In the genomic region with DNA sequence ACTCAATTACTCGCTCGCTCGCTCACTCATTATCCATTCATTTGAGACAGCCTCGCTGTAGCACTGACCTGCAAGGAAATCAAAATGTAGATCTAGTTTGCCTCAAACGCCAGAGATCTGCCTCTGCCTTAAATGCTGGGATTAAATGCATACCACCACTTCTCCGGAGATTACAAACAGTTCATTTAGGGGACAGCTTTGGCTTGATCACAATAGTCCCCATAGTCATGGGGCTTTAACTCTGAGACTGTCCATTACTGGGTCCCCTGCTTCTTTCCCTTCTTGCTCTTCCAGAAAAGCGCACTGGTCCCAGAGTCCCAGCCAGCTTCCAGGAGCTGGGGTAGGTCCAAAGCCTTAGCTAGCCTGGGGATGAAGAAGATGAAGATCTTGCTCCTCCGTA, we compare ENCODE assay signal across 8 mouse cellular contexts. TPM values are rescaled to one million over a fixed set of nuclear protein-coding genes. Genes with fewer than 3 reads are reported as not detected.
DNase-seq lines count a peak whose midpoint lies in the region; ATAC-seq and TF ChIP-seq lines count a peak whose summit lies in the region.

Gene AI854703 (plus strand): TSS at position 301 of the 400 bp plus-strand sequence.

- no peak for TF ChIP-seq CTCF in E14TG2a.4 (conservative IDR thresholded peaks at IDR 0.05; ENCODE audit: low read length)

- H3K27ac ChIP-seq in heart, embryonic 11.5 days (ENCODE audit: low read depth, low read length), result no peak within 1 kb of the TSS
- no peak within 1 kb of the TSS for H3K27ac ChIP-seq in forebrain, embryonic 15.5 days (replicated peaks)
- H3K27ac ChIP-seq in limb, embryonic 14.5 days (replicated peaks; ENCODE audit: low read depth, low read length), result no peak within 1 kb of the TSS

- H3K36me3 ChIP-seq in heart, embryonic 11.5 days (ENCODE audit: control insufficient read depth, insufficient read depth, low read length), result no peaks in the 10 kb centered on the region
- H3K36me3 ChIP-seq in E14TG2a.4 (ENCODE audit: insufficient read depth, low read length), result no peaks in the 10 kb centered on the region
- H3K36me3 ChIP-seq in forebrain, embryonic 15.5 days, result no peaks in the 10 kb centered on the region
- H3K36me3 ChIP-seq in limb, embryonic 14.5 days (ENCODE audit: control insufficient read depth, insufficient read depth, low read length), result no peaks in the 10 kb centered on the region

- no peaks in the 10 kb centered on the region for H3K9me3 ChIP-seq in heart, embryonic 11.5 days (replicated peaks; ENCODE audit: control insufficient read depth, low read length)
- H3K9me3 ChIP-seq in E14TG2a.4 (ENCODE audit: low read length), result peaks cover 13% of the 10 kb centered on the region; the same call in 1 of the 2 replicates
- no peaks in the 10 kb centered on the region for H3K9me3 ChIP-seq in forebrain, embryonic 15.5 days
- H3K9me3 ChIP-seq in limb, embryonic 14.5 days (ENCODE audit: control insufficient read depth, low read length), result no peaks in the 10 kb centered on the region

- no peak for DNase-seq in heart, adult 11 months
- no peak for DNase-seq in limb, embryonic 14.5 days (ENCODE audit: low spot score)
- DNase-seq in MN1 (ENCODE audit: low spot score), result no peak
- no peak for DNase-seq in adrenal gland, adult 18-20 months (ENCODE audit: low spot score in 2 of 2)
- DNase-seq in retina, postnatal 1 day, result no peak

- H3K27me3 ChIP-seq in heart, embryonic 11.5 days (ENCODE audit: control insufficient read depth, insufficient read depth, low read length), result peaks cover 32% of the 10 kb centered on the region
- peaks cover 70% of the 10 kb centered on the region for H3K27me3 ChIP-seq in E14TG2a.4 (ENCODE audit: insufficient read depth, low read length)
- H3K27me3 ChIP-seq in forebrain, embryonic 15.5 days, result peaks cover 18% of the 10 kb centered on the region
- peaks cover 30% of the 10 kb centered on the region for H3K27me3 ChIP-seq in limb, embryonic 14.5 days (ENCODE audit: control insufficient read depth, insufficient read depth, low read length)

- no peak for ATAC-seq in heart, embryonic 11.5 days (replicated peaks; ENCODE audit: insufficient number of reproducible peaks, low FRiP score, low TSS enrichment)
- ATAC-seq in forebrain, embryonic 15.5 days (replicated peaks), result no peak
- no peak for ATAC-seq in limb, embryonic 14.5 days (ENCODE audit: low FRiP score, low read depth)

- no peak for TF ChIP-seq POLR2A in limb, embryonic 14.5 days (IDR thresholded peaks at IDR 0.05; ENCODE audit: borderline replicate concordance, extremely low read depth, insufficient read depth, insufficient read length)

- peak within 1 kb of the TSS; percentile 48 for H3K4me3 ChIP-seq in heart, embryonic 11.5 days (ENCODE audit: low read depth, low read length)
- peak within 1 kb of the TSS; percentile 72 for H3K4me3 ChIP-seq in E14TG2a.4 (replicated peaks; ENCODE audit: low read length)
- H3K4me3 ChIP-seq in forebrain, embryonic 15.5 days, result peak within 1 kb of the TSS; percentile 49
- peak within 1 kb of the TSS; percentile 44 for H3K4me3 ChIP-seq in limb, embryonic 14.5 days (replicated peaks; ENCODE audit: low read length)

- H3K4me2 ChIP-seq in heart, embryonic 11.5 days, result peak within 1 kb of the TSS; percentile 79
- H3K4me2 ChIP-seq in forebrain, embryonic 15.5 days (replicated peaks), result peak within 1 kb of the TSS; percentile 76
- peak within 1 kb of the TSS; percentile 86 for H3K4me2 ChIP-seq in limb, embryonic 14.5 days (replicated peaks; ENCODE audit: low read depth, low read length, severe bottlenecking)

- peaks cover 21% of the 10 kb centered on the region for H3K4me1 ChIP-seq in heart, embryonic 11.5 days (ENCODE audit: control insufficient read depth, insufficient read depth, low read length)
- H3K4me1 ChIP-seq in E14TG2a.4 (replicated peaks; ENCODE audit: low read depth, low read length), result peaks cover 41% of the 10 kb centered on the region
- H3K4me1 ChIP-seq in forebrain, embryonic 15.5 days, result peaks cover 19% of the 10 kb centered on the region
- no peaks in the 10 kb centered on the region for H3K4me1 ChIP-seq in limb, embryonic 14.5 days (ENCODE audit: control insufficient read depth, insufficient read depth, low read length)

- 41% methylated on average over 8 of the region's 8 CpGs for WGBS in heart, embryonic 11.5 days (ENCODE audit: insufficient replicate concordance)
- 21% methylated on average over 8 of the region's 8 CpGs for WGBS in forebrain, embryonic 15.5 days
- WGBS in limb, embryonic 14.5 days, result 30% methylated on average over 8 of the region's 8 CpGs

- peak within 1 kb of the TSS; percentile 69 for H3K9ac ChIP-seq in heart, embryonic 11.5 days (ENCODE audit: low read depth, low read length)
- H3K9ac ChIP-seq in forebrain, embryonic 15.5 days (replicated peaks), result peak within 1 kb of the TSS; percentile 50
- H3K9ac ChIP-seq in limb, embryonic 14.5 days (ENCODE audit: low read depth, low read length, severe bottlenecking), result peak within 1 kb of the TSS; percentile 52

RNA-seq across cellular contexts. Expression of gene AI854703, which starts in this region (rescaled TPM):
- polyA plus RNA-seq in heart, embryonic 11.5 days (2014; fragmentation: Nextera tagmentation; extraction: Ambion mirVana), result 0.66 and 0.83 TPM in 2 replicates
- 10.1 and 11.2 TPM in 2 replicates for polyA plus RNA-seq in forebrain, embryonic 15.5 days (2015; fragmentation: Nextera tagmentation; extraction: Ambion mirVana)
- polyA plus RNA-seq in limb, embryonic 14.5 days (2012; rRNA removed), result 1.1 and 1.5 TPM in 2 replicates
- polyA plus RNA-seq in limb, embryonic 14.5 days (2014; fragmentation: Nextera tagmentation; extraction: Ambion mirVana), result 0.76 and 0.87 TPM in 2 replicates
- 1 to 10 TPM; 2.6 to 3.0 TPM for total RNA-seq in adrenal gland, adult 18-20 months (2021)
